Mouse (Mus musculus): Measurements from ENCODE around the gene Lpcat3. TPM values are rescaled to one million over a fixed set of nuclear protein-coding genes. Genes with fewer than 3 reads are reported as not detected.
A peak's percentile ranks its signal among the peaks of the same experiment; 100 is the strongest.
"Not testable (repeated sequence)": the region's sequence is repeated elsewhere in the genome, so short reads cannot be mapped to it uniquely, and the experiment has no call there.

The Lpcat3 gene
- total RNA-seq, 1 experiment from 2014 or later, result 26.5 TPM

- ATAC-seq (ENCODE audit: extremely low read depth, insufficient number of reproducible peaks, low FRiP score, poor library complexity, severe bottlenecking), result no peak
Observed at GRCm38 (mm10) chr6:124673619-124674018, 10.8 kb downstream of the Lpcat3 start.

DNA sequence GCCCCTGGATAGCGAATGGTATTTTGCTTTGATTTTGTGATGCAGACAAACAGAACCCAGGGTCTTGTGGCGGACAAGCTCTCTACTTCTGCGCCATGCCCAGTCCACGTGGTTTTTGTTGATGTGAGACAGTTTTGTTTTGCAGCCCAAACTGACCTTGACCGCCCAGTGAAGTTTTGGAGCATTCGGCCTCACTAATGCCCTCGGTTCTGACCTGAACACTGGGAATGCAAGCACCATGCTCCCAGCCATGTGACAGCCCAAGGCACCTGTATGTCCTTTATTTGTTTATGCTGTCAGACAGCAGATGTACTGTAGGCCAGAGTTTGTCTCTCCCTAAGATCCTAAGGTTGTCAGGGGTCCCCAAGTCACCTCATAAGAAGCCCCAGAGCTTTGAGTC, 11.8 kb downstream of the Lpcat3 start:
- no peak for ATAC-seq (ENCODE audit: extremely low read depth, insufficient number of reproducible peaks, low FRiP score, poor library complexity, severe bottlenecking)

- no peak for ATAC-seq (ENCODE audit: extremely low read depth, insufficient number of reproducible peaks, low FRiP score, poor library complexity, severe bottlenecking)
Observed at GRCm38 (mm10) chr6:124676171-124676570, 13.3 kb downstream of the Lpcat3 start.

GRCm38 (mm10) chr6:124678769-124679168, 15.9 kb downstream of the Lpcat3 start:
- ATAC-seq (ENCODE audit: extremely low read depth, insufficient number of reproducible peaks, low FRiP score, poor library complexity, severe bottlenecking), result no peak

DNA sequence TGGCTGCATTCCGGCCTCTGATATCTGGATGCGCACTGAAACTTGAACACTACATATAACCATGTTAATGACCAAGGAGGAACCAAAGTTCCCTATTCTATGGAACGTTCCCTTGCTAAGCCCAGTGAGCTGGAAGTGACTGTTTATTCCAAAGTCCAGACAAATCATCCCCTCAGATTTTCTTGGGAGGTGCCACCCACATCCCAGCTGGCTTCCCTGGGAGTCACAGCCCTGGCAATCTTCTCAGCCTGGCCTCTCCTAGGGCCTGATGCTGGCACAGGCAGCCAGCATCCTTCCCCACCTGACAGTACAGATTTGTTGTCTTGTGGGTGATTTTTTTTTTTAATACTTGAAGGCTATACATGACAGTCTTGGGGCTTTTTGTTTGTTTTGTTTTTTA, 16.7 kb downstream of the Lpcat3 start:
- ATAC-seq (ENCODE audit: extremely low read depth, insufficient number of reproducible peaks, low FRiP score, poor library complexity, severe bottlenecking), result no peak

GRCm38 (mm10) chr6:124682291-124682690, 19.5 kb downstream of the Lpcat3 start:
- ATAC-seq (ENCODE audit: extremely low read depth, insufficient number of reproducible peaks, low FRiP score, poor library complexity, severe bottlenecking), result not testable (repeated sequence)

DNA sequence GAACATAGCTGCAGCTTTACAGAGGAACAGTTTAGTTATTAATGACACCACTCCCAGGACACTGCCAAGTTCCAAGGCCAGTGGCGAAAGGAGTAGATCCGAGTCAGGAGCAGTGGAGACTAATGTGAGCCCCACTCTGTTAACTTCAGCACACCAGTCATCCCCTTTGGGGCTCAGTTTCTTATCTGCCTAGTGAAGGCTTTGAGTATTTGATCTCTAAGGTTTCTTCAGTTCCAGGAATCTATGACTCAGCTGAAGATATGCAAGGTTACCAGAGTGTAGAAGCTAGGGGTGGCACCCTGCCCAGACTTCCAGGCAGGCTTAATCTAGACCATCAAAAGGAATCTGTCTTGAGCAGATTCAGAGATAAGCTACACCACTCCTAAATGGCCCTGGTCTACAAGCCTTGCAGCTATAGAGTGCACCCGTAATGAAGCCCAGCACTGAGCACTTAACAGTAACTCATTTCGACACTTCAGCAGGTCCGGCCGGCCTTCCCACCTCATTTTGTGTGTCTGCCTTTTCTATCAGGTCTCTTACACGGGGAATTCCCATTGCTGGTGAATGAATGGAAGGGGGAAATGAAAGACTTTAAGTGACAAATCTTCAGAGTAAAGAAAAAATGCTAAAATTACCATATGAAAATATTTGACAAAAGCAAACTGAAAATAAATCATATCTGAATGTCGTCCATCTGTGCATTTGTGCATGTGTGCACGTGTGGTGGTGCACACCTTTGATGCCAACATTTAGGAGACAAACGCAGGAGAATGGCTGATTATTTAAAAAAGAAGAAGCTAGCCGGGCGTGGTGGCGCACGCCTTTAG, 21.0 kb downstream of the Lpcat3 start:
- ATAC-seq (ENCODE audit: extremely low read depth, insufficient number of reproducible peaks, low FRiP score, poor library complexity, severe bottlenecking), result no peak

DNA sequence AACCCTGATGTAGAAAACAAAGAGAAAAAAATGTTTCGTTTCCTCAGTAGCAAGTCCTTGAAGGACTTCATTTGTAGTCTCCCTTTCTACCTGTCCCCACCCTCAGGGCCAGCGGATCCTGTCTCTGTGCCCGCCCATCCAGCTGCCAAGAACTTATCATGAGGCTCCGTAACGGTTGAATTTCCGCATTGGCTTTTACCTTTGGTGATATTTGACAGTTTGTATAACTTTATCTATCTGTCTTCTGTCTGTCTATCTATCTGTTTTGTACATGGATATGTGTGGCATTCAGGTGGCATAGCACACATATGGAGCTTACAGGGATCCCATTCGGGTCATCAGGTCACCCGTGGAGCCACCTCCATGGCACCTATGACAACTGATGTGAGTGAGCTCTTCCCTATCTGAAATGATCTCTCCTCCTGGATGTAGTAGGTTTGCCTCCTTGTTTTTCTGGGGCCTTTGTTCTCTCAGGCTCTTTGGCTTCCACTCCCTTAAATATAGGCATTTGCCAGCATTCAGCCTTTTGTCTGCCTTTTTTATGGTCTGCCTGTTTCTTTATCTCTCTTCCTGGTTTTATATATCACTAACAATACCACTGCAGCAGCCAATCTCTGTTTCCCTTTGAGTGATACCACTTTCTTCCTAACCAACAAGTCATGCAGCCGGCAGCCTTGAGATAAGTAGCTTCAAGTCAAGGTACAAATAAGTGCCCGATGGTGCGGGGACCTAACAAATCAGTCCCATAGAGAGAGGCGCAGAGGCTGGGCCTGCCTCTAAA, 23.0 kb downstream of the Lpcat3 start:
- ATAC-seq (ENCODE audit: extremely low read depth, insufficient number of reproducible peaks, low FRiP score, poor library complexity, severe bottlenecking), result no peak

DNA sequence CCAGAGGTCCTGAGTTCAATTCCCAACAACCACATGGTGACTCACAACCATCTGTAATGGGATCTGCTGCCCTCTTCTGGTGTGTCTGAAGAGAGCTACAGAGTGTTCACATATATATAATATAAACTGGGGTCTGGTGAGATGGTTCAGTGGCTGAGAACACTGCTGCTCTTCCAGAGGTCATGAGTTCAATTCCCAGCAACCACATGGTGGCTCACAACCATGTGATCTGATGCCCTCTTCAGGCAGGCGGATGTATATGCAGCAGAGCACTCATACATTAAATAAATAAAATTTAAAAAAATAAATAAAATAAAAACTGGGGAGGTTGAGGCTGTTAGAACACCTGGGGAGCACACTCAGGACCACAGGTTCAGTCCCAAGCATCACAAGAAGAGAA, 23.8 kb downstream of the Lpcat3 start:
- ATAC-seq (ENCODE audit: extremely low read depth, insufficient number of reproducible peaks, low FRiP score, poor library complexity, severe bottlenecking), result not testable (repeated sequence)

DNA sequence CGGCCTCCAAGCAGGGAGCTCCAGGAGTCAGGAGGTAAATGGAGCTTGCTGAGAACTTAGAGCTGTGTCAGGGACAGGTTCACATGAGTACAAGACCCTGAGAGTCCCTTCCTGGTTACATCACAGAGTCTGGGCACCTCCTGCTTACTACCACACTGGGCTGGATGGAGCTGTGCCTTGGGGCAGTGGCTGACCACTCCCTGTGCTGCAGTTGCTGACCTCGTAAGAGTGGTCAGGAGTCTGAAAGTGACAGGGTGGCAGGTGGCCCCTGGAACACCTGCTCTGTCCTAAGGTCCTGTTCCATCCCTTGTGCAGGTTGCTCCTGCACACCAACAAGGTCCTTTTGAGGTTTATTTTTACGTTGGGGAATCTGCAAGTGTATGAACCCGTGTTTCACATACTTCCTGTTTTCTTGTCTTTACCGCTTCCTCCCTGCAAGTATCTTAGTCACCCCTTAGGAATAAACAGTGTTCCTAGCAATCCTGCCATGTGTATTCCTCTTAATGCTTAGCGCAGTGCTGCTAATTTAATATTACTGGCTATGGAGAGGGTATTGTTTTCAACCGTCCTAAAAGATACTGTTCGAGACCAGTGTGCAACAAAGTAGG, 25.4 kb downstream of the Lpcat3 start:
- peak; percentile 45; the same call in 1 of the 2 replicates for ATAC-seq (ENCODE audit: extremely low read depth, insufficient number of reproducible peaks, low FRiP score, poor library complexity, severe bottlenecking)

GRCm38 (mm10) chr6:124689011-124689410, 26.2 kb downstream of the Lpcat3 start:
- ATAC-seq (ENCODE audit: extremely low read depth, insufficient number of reproducible peaks, low FRiP score, poor library complexity, severe bottlenecking), result no peak

DNA sequence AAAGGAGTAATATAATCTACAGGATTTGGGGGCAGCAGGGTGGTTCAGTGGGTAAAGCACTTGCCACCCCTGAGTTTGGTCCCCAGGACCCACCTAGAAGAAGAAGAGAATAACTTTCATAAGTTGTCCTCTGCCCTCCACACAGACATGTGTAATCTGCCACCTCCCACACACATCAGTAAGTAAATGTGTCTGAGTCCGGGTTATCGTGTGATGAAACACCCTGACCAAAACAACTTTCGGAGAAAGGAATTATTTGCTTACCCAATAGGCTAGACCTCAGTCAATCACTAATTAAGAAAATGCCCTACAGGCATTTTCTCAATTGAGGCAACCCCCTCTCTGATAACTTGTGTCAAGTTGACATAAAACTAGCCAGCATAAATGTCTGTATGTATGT, 27.7 kb downstream of the Lpcat3 start:
- no peak for ATAC-seq (ENCODE audit: extremely low read depth, insufficient number of reproducible peaks, low FRiP score, poor library complexity, severe bottlenecking)

DNA sequence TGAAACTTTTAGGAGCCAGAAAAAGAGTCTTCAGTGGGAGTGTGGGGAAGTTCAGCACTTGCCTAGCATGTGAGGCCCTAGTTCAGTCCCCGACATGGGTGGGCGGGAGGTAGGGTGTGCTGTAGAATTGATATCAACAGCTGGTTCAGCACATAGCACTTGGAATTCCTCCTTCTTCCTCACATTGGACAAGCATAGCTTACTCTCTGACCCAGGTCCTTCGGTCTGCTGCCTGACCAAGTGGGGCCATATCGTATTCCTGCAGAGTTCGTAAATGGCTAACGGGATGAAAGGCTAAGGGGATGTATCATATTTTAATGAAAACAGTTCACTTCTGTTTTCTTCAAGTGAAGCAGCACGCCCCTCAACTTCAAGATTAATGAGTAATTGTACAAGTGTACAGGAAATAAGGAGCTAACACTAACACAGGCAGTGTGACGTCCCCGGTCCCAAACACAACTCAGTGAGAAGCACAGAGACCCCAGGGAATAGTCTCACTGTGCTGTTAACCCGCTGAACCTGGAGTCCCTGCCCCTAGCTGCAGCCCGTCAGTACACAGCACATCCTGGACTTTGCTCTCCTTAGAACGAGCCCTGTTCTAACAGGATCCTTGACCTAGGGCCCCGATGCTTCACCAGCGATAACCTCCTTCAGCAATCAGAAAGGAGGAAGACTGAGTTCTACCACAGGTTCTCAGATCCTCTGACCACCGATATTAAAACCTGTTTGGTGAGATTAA, 30.6 kb downstream of the Lpcat3 start:
- ATAC-seq (ENCODE audit: extremely low read depth, insufficient number of reproducible peaks, low FRiP score, poor library complexity, severe bottlenecking), result no peak

- ATAC-seq (ENCODE audit: extremely low read depth, insufficient number of reproducible peaks, low FRiP score, poor library complexity, severe bottlenecking), result peak; percentile 55; the same call in 1 of the 2 replicates
Observed at GRCm38 (mm10) chr6:124694166-124694955, 31.5 kb downstream of the Lpcat3 start.

DNA sequence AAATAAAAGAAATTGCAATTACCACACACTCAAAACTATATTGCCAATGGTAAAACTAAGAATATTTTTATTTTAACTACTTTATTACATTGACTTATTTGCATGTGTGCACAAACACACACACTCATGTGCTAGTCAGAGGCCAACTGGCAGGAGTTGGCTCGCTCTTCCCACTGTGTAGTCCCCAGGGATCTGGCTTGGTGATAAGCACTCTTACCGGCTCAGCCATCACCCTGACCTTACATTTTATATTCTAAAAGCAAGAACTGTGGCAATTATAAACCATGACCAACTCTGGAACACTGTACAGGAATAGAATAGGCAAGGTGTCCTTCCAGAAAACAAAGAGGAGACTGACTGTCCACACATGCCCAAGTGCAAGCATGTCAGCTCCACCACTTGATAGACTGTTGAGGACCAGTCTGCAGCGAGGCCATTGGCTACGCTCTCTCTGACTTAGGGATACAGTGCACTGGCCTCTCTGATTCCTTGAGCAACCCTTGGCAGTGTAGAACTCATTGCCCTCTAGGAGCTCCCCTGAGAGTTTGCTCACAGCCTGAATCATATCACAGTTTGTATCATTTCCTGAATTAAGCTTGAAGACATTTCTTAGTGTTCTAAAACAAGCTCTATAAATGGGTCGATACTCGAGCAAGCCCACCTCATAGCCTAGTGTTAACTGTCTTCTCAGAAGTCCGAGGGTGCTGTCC, 33.8 kb downstream of the Lpcat3 start:
- no peak for ATAC-seq (ENCODE audit: extremely low read depth, insufficient number of reproducible peaks, low FRiP score, poor library complexity, severe bottlenecking)

GRCm38 (mm10) chr6:124698751-124699150, 35.9 kb downstream of the Lpcat3 start:
- ATAC-seq (ENCODE audit: extremely low read depth, insufficient number of reproducible peaks, low FRiP score, poor library complexity, severe bottlenecking), result no peak

GRCm38 (mm10) chr6:124699366-124699765, 36.5 kb downstream of the Lpcat3 start:
- ATAC-seq (ENCODE audit: extremely low read depth, insufficient number of reproducible peaks, low FRiP score, poor library complexity, severe bottlenecking), result no peak

Measured in neutrophil, adult 5-6 weeks (primary cell).